Mouse (Mus musculus): ENCODE results near the gene Tinagl1. TPM values are rescaled to one million over a fixed set of nuclear protein-coding genes. Genes with fewer than 3 reads are reported as not detected.

Gene Tinagl1
- 6.4 and 8.2 TPM in 2 replicates for polyA plus RNA-seq (2014; fragmentation: Nextera tagmentation; extraction: Ambion mirVana)

DNA sequence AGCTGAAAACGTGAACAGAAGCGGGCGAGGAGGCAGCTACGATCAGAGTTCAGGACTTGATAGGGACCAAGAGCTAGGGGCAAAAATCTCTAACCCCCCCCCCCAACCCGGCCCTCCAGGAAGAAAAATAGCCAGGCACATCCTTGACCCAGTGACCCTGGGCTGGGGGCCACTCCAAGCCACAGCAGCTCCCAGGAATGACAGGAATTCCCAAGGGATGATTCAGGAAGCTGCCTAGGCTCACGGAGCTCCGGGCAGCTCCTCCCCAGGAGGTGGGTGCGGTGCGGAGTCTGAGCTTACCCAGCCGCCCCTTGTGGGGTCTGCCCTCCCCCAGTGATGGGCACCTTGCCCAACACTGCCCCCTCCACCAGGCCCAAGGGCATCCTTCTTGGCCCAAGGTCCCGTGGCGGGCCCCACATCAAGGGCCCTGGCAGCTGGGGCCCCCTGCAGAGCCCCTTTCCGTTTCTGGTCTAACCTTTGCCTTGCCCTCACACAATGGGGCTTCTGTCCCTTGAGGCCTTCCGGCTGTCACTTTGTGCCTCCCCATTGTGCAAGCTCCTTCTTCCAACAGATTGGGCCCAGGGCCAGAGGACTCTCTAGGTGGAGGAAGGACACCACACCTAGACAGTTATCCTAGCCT is at the start of gene Tinagl1:
Tinagl1 (minus strand) TSS at position 51 of the 640 bp plus-strand sequence.
- H3K4me3 ChIP-seq (ENCODE audit: low read depth, low read length), result peak within 1 kb of the TSS; percentile 0
- peaks cover 6% of the 10 kb centered on the region for H3K27me3 ChIP-seq (ENCODE audit: control insufficient read depth, insufficient read depth, low read length)
- H3K9me3 ChIP-seq (replicated peaks; ENCODE audit: control insufficient read depth, low read length), result no peaks in the 10 kb centered on the region
- H3K36me3 ChIP-seq (replicated peaks; ENCODE audit: control insufficient read depth, insufficient read depth, low read depth, low read length), result no peaks in the 10 kb centered on the region; the same call in 1 of the 2 replicates
- DNase-seq (ENCODE audit: low spot score) (no peak), ATAC-seq (replicated peaks; ENCODE audit: insufficient number of reproducible peaks, low FRiP score, low TSS enrichment, low read depth) (no peak)
- no peak within 1 kb of the TSS; the same call in 1 of the 2 replicates for H3K27ac ChIP-seq (replicated peaks; ENCODE audit: low read depth, low read length)
- 3% methylated on average over 14 of the region's 14 CpGs for WGBS
- H3K4me1 ChIP-seq (ENCODE audit: control insufficient read depth, insufficient read depth, low read length), result peaks cover 4% of the 10 kb centered on the region
- H3K9ac ChIP-seq (replicated peaks; ENCODE audit: low read length), result 0 out of 2 replicates have a peak within 1 kb of the TSS, but pooled peaks have one; percentile 0
- H3K4me2 ChIP-seq (ENCODE audit: low read depth, low read length), result peak within 1 kb of the TSS; percentile 11

DNA sequence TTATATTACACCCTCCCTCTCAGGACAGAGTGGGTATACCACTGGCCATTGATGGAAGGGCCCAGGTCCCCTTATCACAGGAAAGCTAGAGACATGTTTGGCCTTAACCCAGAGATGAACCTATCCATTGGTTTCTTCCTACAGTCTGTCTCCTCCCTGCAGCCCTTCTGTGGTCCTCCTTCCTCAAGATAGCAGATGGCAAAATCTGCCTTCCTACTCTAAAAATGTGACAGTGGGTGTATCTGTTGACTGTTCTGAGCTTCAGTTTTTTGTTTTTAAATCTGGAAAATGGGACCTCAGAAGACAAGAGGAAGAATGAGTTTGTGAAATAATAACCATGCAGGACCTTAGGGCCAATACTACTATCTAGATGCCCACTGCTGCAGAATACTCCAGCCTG is 49.1 kb upstream of the Tinagl1 start:
- no peaks in the 10 kb centered on the region for H3K9me3 ChIP-seq (replicated peaks; ENCODE audit: control insufficient read depth, low read length)
- H3K27me3 ChIP-seq (ENCODE audit: control insufficient read depth, insufficient read depth, low read length), result no peaks in the 10 kb centered on the region
- H3K4me3 ChIP-seq (ENCODE audit: low read depth, low read length), result no peak overlapping the region
- H3K9ac ChIP-seq (replicated peaks; ENCODE audit: low read length), result no peak overlapping the region
- ATAC-seq (replicated peaks; ENCODE audit: insufficient number of reproducible peaks, low FRiP score, low TSS enrichment, low read depth) (no peak), DNase-seq (ENCODE audit: low spot score) (no peak)
- H3K27ac ChIP-seq (replicated peaks; ENCODE audit: low read depth, low read length), result no peak overlapping the region
- H3K4me1 ChIP-seq (ENCODE audit: control insufficient read depth, insufficient read depth, low read length), result no peaks in the 10 kb centered on the region
- H3K4me2 ChIP-seq (ENCODE audit: low read depth, low read length), result no peak overlapping the region
- no peaks in the 10 kb centered on the region for H3K36me3 ChIP-seq (replicated peaks; ENCODE audit: control insufficient read depth, insufficient read depth, low read depth, low read length)

DNA sequence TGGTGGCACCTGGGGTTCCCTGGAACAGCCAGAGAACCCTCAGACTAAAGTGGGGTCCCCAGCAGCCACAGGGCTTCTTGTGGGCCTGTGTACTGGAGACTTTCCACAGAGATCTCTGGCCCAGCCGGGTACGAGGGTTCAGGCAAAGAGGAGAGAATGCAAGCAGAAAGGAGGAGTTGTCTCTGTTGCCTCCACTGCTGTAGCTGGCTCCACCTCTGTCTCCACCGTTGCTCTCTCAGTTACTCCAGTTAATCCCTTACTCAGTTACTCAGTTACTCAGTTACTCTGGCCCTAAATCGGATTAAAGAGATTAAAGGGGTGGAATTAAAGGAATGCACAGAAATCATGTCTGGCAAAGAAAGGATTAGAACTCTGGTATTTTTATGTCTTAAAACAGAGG is 47.3 kb upstream of the Tinagl1 start, which contains the start of gene Gm853:
Gm853 (minus strand) TSS at position 223 of the 400 bp plus-strand sequence.
- ATAC-seq (replicated peaks; ENCODE audit: insufficient number of reproducible peaks, low FRiP score, low TSS enrichment, low read depth) (no peak), DNase-seq (ENCODE audit: low spot score) (no peak)
- Histone ChIP-seq H3K27ac (replicated peaks; ENCODE audit: low read depth, low read length) (no peak within 1 kb of the TSS), H3K36me3 (replicated peaks; ENCODE audit: control insufficient read depth, insufficient read depth, low read depth, low read length) (no peaks in the 10 kb centered on the region), H3K9me3 (replicated peaks; ENCODE audit: control insufficient read depth, low read length) (no peaks in the 10 kb centered on the region), H3K4me2 (ENCODE audit: low read depth, low read length) (no peak within 1 kb of the TSS), H3K9ac (replicated peaks; ENCODE audit: low read length) (no peak within 1 kb of the TSS), H3K27me3 (ENCODE audit: control insufficient read depth, insufficient read depth, low read length) (no peaks in the 10 kb centered on the region), H3K4me1 (ENCODE audit: control insufficient read depth, insufficient read depth, low read length) (no peaks in the 10 kb centered on the region), H3K4me3 (ENCODE audit: low read depth, low read length) (no peak within 1 kb of the TSS)
- 68% methylated on average over 4 of the region's 4 CpGs for WGBS

DNA sequence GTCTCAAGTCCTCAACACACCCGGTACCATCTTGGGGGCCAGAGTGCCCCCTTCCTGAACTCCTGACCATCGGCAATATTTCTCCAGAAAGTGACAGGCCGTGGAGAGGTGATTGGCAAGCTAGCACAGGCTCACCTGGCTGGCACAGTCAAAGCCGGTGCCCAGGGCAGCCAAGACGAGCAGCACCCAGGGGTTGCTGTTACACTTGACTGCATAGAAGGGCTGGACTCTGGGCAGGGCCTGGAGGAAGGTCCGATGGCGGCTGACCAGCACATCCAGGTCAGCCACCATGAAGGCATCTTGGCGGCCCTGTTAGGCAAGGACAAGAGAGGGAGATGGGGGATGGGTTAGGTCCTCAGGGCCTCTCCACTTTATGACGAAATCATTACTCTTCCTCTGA is 45.3 kb upstream of the Tinagl1 start:
- ATAC-seq (replicated peaks; ENCODE audit: insufficient number of reproducible peaks, low FRiP score, low TSS enrichment, low read depth) (no peak), DNase-seq (ENCODE audit: low spot score) (no peak)
- 77% methylated on average over 9 of the region's 9 CpGs for WGBS

DNA sequence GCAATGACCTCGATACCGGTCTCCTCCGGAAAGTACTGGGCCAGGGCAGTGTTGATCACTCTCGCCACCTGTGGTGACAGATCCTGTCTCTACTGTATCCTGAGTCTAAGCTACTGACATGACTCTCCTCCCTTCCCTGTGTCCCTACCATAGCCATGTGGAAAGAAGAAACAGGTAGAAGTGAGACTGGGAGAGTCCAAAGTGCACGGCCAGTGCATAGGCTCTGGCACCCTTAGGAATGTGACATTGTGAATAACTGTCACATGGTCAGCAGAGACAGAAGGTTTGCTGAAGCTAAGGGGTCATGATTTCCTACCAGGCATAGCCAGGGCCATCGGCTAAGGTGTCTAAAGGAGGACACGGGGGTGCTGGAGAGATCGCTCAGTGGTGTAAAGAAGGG is 40.5 kb upstream of the Tinagl1 start:
- DNase-seq (ENCODE audit: low spot score) (no peak), ATAC-seq (replicated peaks; ENCODE audit: insufficient number of reproducible peaks, low FRiP score, low TSS enrichment, low read depth) (no peak)
- no peak overlapping the region for H3K27ac ChIP-seq (replicated peaks; ENCODE audit: low read depth, low read length)
- 86% methylated on average over 8 of the region's 8 CpGs for WGBS
- H3K4me3 ChIP-seq (ENCODE audit: low read depth, low read length), result no peak overlapping the region
- H3K9me3 ChIP-seq (replicated peaks; ENCODE audit: control insufficient read depth, low read length), result no peaks in the 10 kb centered on the region
- no peaks in the 10 kb centered on the region for H3K36me3 ChIP-seq (replicated peaks; ENCODE audit: control insufficient read depth, insufficient read depth, low read depth, low read length)
- no peak overlapping the region for H3K9ac ChIP-seq (replicated peaks; ENCODE audit: low read length)
- no peaks in the 10 kb centered on the region for H3K27me3 ChIP-seq (ENCODE audit: control insufficient read depth, insufficient read depth, low read length)
- no peaks in the 10 kb centered on the region for H3K4me1 ChIP-seq (ENCODE audit: control insufficient read depth, insufficient read depth, low read length)
- H3K4me2 ChIP-seq (ENCODE audit: low read depth, low read length), result no peak overlapping the region

More for the DNA sequence above, 45.3 kb upstream of the Tinagl1 start:
- H3K4me2 ChIP-seq (ENCODE audit: low read depth, low read length), result no peak overlapping the region
- no peak overlapping the region for H3K4me3 ChIP-seq (ENCODE audit: low read depth, low read length)
- no peaks in the 10 kb centered on the region for H3K4me1 ChIP-seq (ENCODE audit: control insufficient read depth, insufficient read depth, low read length)
- H3K36me3 ChIP-seq (replicated peaks; ENCODE audit: control insufficient read depth, insufficient read depth, low read depth, low read length), result no peaks in the 10 kb centered on the region
- no peak overlapping the region for H3K27ac ChIP-seq (replicated peaks; ENCODE audit: low read depth, low read length)
- no peaks in the 10 kb centered on the region for H3K9me3 ChIP-seq (replicated peaks; ENCODE audit: control insufficient read depth, low read length)
- H3K9ac ChIP-seq (replicated peaks; ENCODE audit: low read length), result no peak overlapping the region
- H3K27me3 ChIP-seq (ENCODE audit: control insufficient read depth, insufficient read depth, low read length), result no peaks in the 10 kb centered on the region

DNA sequence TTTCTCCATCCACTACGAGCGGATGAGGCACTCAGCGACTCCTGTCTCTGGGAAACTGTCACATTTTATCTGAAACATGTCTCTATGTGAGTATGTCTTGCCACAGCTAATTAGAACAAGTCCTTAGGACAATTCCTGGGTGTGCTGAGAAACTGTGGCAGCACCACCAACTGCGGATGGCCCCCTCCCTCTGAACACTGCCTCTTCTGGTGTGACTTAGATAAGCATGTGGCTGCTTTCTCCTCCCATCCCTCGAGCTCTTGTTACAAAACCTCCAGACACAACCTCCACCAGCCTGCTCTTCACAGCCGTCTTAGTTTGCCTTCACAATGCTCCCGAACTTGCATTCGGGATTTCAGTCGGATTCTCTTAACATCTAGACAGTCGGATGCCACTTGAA is 38.9 kb upstream of the Tinagl1 start:
- H3K36me3 ChIP-seq (replicated peaks; ENCODE audit: control insufficient read depth, insufficient read depth, low read depth, low read length), result no peaks in the 10 kb centered on the region
- WGBS, result 80% methylated on average over 10 of the region's 10 CpGs
- ATAC-seq (replicated peaks; ENCODE audit: insufficient number of reproducible peaks, low FRiP score, low TSS enrichment, low read depth) (no peak), DNase-seq (ENCODE audit: low spot score) (no peak)
- H3K9ac ChIP-seq (replicated peaks; ENCODE audit: low read length), result no peak overlapping the region
- no peaks in the 10 kb centered on the region for H3K4me1 ChIP-seq (ENCODE audit: control insufficient read depth, insufficient read depth, low read length)
- H3K4me3 ChIP-seq (ENCODE audit: low read depth, low read length), result no peak overlapping the region
- H3K27me3 ChIP-seq (ENCODE audit: control insufficient read depth, insufficient read depth, low read length), result no peaks in the 10 kb centered on the region
- no peaks in the 10 kb centered on the region for H3K9me3 ChIP-seq (replicated peaks; ENCODE audit: control insufficient read depth, low read length)
- no peak overlapping the region for H3K27ac ChIP-seq (replicated peaks; ENCODE audit: low read depth, low read length)
- H3K4me2 ChIP-seq (ENCODE audit: low read depth, low read length), result no peak overlapping the region

DNA sequence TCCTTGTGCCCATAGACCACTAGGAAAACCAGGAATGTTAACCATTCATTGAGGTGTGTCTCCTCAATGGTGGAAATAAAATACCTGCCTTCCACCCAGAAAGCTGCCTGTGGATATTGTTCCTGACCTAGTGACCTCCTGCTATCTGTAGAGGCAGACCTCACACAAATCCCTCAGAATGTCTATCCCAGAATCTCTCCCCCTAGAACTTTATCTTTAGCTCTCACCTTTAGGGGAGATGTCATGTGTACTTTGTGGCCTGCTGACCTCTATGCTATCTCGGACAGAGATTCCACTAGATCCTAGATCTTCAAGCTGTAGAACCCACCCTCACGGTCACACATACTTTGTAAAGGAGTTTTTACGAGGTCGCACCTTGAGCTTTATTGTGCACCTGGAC is 38.3 kb upstream of the Tinagl1 start:
- no peak overlapping the region for H3K27ac ChIP-seq (replicated peaks; ENCODE audit: low read depth, low read length)
- no peaks in the 10 kb centered on the region for H3K9me3 ChIP-seq (replicated peaks; ENCODE audit: control insufficient read depth, low read length)
- H3K27me3 ChIP-seq (ENCODE audit: control insufficient read depth, insufficient read depth, low read length), result no peaks in the 10 kb centered on the region
- DNase-seq (ENCODE audit: low spot score) (no peak), ATAC-seq (replicated peaks; ENCODE audit: insufficient number of reproducible peaks, low FRiP score, low TSS enrichment, low read depth) (no peak)
- H3K4me1 ChIP-seq (ENCODE audit: control insufficient read depth, insufficient read depth, low read length), result no peaks in the 10 kb centered on the region
- no peak overlapping the region for H3K4me3 ChIP-seq (ENCODE audit: low read depth, low read length)
- no peak overlapping the region for H3K9ac ChIP-seq (replicated peaks; ENCODE audit: low read length)
- 89% methylated on average over 4 of the region's 4 CpGs for WGBS
- no peaks in the 10 kb centered on the region for H3K36me3 ChIP-seq (replicated peaks; ENCODE audit: control insufficient read depth, insufficient read depth, low read depth, low read length)
- H3K4me2 ChIP-seq (ENCODE audit: low read depth, low read length), result no peak overlapping the region

DNA sequence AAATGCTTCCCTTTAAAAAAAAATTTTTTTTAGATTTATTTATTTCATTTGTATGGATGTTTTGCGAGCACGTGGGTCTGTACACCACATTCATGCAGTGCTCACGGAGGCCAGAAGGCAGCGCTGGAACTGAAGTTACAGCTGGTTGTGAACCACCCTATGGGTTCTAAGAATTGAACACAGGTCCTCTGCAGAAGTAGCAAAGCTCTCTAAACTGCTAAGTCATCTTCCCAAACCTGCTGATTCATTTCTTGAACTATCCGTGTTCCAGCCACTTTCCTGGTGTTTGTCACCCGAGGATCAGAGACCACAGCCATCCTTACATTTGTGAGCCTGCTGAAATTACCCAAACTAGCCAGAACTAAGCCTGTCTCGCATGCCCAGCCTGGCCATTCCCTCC is 37.5 kb upstream of the Tinagl1 start:
- H3K36me3 ChIP-seq (replicated peaks; ENCODE audit: control insufficient read depth, insufficient read depth, low read depth, low read length), result no peaks in the 10 kb centered on the region
- no peak overlapping the region for H3K4me2 ChIP-seq (ENCODE audit: low read depth, low read length)
- H3K27ac ChIP-seq (replicated peaks; ENCODE audit: low read depth, low read length), result no peak overlapping the region
- no peak overlapping the region for H3K4me3 ChIP-seq (ENCODE audit: low read depth, low read length)
- no peaks in the 10 kb centered on the region for H3K4me1 ChIP-seq (ENCODE audit: control insufficient read depth, insufficient read depth, low read length)
- H3K27me3 ChIP-seq (ENCODE audit: control insufficient read depth, insufficient read depth, low read length), result no peaks in the 10 kb centered on the region
- H3K9me3 ChIP-seq (replicated peaks; ENCODE audit: control insufficient read depth, low read length), result no peaks in the 10 kb centered on the region
- ATAC-seq (replicated peaks; ENCODE audit: insufficient number of reproducible peaks, low FRiP score, low TSS enrichment, low read depth) (no peak), DNase-seq (ENCODE audit: low spot score) (no peak)
- 80% methylated on average over 7 of the region's 7 CpGs for whole genome bisulfite sequencing
- no peak overlapping the region for H3K9ac ChIP-seq (replicated peaks; ENCODE audit: low read length)

Measured in embryonic facial prominence, embryonic 11.5 days (tissue).